Mouse (Mus musculus): ENCODE results near the gene Itgav.

Gene Itgav

DNA sequence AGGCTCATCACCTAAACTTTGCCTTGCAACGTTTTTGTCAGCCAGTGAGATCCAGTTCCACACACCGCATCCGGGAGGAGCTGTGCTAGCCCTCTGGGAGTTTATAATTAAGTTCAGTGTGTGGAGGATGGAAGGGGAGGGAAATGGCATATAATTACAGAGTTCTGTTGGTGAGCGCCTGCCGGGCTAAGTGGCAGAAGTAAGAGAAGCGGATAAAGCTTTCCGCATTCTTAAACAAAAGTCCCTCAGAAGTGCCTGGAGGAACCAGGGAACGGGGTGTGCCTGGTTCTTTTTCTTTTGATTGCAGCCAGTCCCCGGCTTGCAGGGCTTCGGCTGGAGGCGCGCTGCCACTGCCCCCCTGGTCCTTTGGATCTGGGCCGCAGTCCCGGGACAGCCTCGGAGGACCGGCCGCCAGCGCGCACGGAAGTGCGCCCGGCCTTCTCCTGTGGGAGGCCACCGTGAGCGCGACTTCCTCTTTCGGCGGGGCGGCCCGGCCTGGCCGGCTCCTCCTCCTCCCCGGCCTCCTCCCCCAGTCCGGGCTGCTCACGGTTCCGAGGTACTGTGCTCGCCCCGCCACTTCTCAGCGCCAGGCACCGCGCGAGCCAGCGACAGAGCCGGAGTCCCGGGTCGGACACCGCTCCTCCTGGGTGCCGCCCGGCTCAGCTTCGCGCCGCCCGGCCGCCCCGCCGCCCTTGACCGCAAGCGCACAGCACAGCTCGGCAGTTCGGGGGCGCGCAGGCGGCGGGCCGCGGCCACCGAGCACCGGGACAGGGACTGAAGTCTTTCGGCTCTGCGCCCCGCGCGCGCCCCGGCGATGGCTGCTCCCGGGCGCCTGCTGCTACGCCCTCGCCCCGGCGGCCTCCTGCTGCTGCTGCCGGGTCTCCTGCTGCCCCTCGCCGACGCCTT is at the start of gene Itgav:
TSS of gene Itgav (plus strand) at position 477 of the 906 bp plus-strand sequence.
- DNase-seq (ENCODE audit: low spot score) = peak; percentile 74

GRCm38 (mm10) chr2:83674421-83674820 is 49.8 kb upstream of the Itgav start:
- DNase-seq (ENCODE audit: low spot score) = no peak

DNA sequence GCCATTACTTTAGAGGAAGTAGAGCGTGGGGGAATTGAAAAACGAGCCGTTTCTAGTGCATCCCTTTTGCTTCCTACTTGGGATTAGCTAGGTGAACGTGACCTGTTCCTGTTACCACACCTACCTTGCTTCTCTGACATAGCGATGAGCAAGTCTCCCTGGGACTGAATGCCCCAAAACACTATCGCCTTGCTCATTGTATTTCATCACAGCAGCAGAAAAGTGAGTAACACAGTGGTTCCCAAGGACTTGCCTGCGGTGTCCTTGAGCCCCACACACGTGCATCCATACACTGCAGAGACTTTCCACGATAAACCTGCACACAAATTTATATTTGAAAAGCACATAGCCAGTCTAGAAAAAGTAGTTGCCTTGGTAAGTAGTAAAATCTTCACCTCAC is 49.3 kb upstream of the Itgav start:
- no peak for DNase-seq (ENCODE audit: low spot score)

GRCm38 (mm10) chr2:83675681-83676080 is 48.5 kb upstream of the Itgav start:
- DNase-seq (ENCODE audit: low spot score) = no peak

- DNase-seq (ENCODE audit: low spot score) = no peak
Observed at GRCm38 (mm10) chr2:83676226-83676870, 47.8 kb upstream of the Itgav start.

GRCm38 (mm10) chr2:83681332-83681731 is 42.9 kb upstream of the Itgav start:
- DNase-seq (ENCODE audit: low spot score) = no peak

DNA sequence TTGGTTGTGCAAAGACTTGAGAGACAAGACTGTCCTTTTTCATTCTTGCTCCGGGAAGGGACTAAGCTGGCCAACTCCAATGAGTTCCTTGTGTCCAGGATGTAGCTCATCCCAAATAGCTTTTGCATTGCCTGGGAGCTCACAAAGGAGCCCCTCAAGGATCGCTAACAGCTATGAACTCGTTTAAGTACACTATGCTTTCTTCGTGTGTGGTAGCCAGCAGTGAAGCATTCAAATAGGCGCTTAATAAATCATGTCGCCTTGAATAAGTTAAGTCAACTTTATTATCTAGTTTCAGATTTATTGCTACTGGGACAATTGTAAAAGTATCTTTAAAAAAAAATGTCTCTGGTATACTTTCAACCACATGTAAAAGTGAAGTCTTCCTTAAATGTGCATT is 42.4 kb upstream of the Itgav start:
- no peak for DNase-seq (ENCODE audit: low spot score)

- no peak for DNase-seq (ENCODE audit: low spot score)
Observed at GRCm38 (mm10) chr2:83682282-83682681, 41.9 kb upstream of the Itgav start.

GRCm38 (mm10) chr2:83683731-83684519 is 40.3 kb upstream of the Itgav start:
- DNase-seq (ENCODE audit: low spot score) = no peak

GRCm38 (mm10) chr2:83684691-83685090 is 39.5 kb upstream of the Itgav start:
- DNase-seq (ENCODE audit: low spot score) = no peak

GRCm38 (mm10) chr2:83690372-83690771 is 33.8 kb upstream of the Itgav start:
- no peak for DNase-seq (ENCODE audit: low spot score)

DNA sequence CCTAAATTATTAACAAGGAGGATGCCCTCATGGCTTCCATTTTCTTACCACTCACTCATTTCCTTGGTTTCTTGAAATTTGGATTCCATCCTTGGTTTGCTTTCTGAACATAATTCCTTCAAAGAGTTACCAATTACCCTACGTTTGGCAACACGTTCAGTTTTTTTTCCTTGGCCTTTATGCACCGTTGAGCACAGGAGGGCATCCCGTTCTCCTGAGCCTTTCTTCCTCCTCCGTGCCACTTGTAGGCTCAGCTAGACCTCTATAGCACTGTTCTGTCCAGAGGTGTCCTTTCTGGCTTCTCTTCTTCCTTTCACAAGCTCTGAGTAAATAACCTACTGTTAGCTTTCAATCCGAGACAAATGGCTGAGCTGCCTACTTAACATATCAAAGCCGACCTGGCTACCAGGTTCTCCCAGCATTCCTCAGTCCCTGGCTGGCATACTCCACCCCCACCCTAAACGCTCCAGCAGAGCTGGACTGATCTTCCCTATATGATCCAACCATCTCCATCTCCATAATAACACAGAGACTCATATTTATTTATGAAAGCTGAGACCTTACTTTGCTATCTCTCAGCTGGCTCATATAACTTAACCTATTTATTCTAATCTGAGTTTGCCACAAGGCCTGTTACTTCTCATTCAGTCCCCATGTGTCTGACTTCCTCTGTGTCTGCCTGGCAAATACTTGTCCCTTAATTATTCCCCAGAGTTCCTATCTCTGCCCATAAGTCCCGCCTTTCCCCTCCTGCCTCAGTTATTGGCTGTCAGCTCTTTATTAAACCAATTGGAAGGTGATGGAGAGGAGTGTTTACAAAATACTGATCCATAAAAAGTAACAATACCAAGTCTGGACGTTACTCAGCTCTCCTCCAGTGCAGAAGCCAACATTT is 31.3 kb upstream of the Itgav start:
- no peak for DNase-seq (ENCODE audit: low spot score)

DNA sequence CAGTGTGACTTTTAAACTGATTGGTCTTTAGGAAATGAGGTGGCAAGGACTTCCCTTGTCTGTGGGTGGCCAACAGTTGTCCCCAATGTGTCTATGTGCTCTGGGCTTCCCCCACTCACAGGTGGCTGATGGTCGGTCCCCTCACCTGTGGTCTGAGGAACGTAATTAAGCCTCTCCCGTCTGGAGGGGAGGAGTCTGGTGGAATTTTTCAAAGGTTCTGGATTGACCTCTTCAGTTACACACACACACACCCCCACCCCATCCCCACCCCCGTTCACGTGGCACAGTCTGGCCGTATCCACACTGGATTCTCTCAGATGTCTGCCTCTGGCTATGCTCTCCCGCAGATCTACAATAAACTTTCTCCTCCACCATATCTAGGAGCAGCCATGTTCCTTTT is 30.1 kb upstream of the Itgav start:
- no peak for DNase-seq (ENCODE audit: low spot score)

DNA sequence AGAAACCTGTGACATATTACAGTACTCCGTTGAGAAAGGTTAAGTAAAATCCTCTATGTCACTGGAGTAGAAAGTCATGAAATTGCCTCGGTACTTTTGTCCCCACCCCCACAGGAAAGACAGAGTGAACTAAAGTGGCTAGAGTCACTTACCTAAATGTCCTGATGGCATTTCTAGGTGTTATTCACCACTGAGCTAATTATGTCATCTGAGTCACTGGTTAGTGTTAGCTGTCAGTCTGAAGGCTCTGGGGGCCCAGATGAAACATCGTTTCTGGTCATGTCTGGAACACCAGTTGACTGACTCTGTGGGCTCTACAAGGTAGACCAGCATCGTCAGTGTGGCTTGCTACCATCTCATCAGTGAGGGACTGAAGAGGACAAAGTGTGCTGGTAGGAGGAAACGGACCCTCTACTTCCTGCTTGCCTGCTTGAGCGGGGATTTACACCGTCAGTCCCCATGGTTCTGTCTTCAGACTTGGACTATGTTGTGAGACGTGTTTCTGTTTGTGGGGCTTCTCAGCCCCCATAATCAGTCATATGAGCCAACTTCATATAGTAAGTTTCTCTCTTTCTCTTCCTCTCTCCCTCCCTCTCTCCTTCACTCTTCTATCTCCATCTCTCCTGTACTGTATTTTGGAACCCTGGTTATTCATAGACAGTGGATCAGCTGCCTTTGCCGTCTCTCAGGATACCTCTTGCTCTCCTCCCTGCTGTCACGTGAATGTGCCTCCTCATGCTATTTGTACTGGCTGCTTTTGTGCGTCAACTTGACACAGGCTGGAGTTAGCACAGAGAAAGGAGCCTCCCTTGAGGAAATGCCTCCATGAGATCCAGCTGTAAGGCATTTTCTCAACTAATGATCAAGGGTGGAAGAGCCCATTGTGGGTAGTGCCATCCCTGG is 28.6 kb upstream of the Itgav start:
- no peak for DNase-seq (ENCODE audit: low spot score)

DNA sequence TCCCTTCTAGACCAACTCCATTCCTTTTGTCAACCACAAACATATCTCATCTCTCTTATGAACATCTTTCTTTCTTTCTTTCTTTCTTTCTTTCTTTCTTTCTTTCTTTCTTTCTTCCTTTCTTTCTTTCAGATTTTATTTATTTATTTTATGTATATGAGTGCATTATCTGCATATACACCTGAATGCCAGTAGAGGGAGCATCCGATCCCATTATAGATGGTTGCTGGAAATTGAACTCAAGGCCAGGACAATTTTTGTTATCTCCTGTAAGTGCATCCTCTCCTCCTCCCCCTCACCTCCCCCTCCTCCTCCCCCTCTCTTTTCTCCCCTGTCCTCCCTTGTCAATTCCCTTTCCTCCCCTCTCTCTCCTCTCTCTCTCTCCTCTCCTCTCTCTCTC is 25.7 kb upstream of the Itgav start:
- no peak for DNase-seq (ENCODE audit: low spot score)

DNA sequence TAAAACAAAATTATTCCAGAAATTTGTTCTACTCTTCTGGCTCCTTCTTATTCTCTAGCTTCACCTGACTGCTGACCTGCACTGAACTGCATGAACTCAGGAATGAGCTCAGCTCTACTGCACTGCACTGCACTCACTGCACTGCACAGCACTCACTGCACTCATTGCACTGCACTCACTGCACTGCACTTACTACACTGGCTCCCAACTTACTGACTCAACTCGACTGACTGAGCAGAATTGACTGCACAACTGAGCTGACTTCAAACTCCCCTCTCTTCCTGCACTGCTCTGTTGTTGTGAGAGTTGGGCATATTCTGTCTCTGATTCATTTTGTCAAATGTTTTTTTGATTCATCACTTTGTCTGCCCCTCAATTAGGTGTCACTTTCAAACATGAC is 24.9 kb upstream of the Itgav start:
- DNase-seq (ENCODE audit: low spot score) = no peak

DNA sequence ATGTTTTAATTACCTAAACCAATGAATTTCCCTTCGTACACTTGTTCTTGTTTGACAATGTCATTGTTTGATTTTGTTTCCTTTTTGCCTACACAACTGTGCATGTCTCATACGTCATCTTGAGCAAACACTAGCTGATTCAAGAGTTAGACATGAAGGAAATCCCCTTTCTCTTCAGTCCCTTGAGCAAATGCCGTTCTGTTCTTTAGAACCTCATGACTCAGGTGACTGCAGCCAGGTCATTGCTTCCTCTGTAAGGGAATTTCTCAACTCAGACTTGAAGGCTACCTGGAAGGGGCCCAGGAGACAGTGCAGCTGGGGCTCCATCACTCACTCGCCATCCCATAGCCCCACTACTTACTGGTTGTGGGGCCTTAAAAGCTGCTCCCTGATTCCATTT is 23.5 kb upstream of the Itgav start:
- DNase-seq (ENCODE audit: low spot score) = no peak

DNA sequence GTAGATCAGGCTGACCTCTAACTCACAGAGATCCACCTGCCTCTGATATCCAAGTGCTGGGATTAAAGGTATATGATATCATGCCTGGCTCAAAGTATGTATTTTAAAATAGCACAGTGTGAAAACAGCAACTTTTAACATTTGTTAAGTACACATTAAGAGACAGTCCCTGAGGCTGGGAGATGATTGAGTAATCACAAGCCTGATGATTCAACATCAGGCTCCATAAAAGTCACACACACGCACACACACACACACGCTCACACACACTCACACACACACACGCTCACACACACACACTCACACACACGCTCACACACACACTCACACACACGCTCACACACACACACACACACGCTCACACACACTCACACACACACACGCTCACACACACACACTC is 21.8 kb upstream of the Itgav start:
- DNase-seq (ENCODE audit: low spot score) = no peak

- DNase-seq (ENCODE audit: low spot score) = no peak
Observed at GRCm38 (mm10) chr2:83705580-83706158, 18.5 kb upstream of the Itgav start.

- no peak for DNase-seq (ENCODE audit: low spot score)
Observed at GRCm38 (mm10) chr2:83709896-83710524, 14.2 kb upstream of the Itgav start.
